Mouse (Mus musculus) monocyte, adult 59 days (primary cell): ENCODE data around the gene Gm13089. TPM values are rescaled to one million over a fixed set of nuclear protein-coding genes. Genes with fewer than 3 reads are reported as not detected.

Experiments used
- total RNA-seq, 2 experiments: library from RNA; stranded (reverse); gene quantifications; one replicate each; pipeline ENCODE4 v1.2.4; 2023

Gene Gm13089
- not detected for total RNA-seq

GRCm38 (mm10) chr4:143702611-143703010 lies at the start of gene Gm13089:
Gene Gm13089 (minus strand): TSS chr4:143702711.

DNA sequence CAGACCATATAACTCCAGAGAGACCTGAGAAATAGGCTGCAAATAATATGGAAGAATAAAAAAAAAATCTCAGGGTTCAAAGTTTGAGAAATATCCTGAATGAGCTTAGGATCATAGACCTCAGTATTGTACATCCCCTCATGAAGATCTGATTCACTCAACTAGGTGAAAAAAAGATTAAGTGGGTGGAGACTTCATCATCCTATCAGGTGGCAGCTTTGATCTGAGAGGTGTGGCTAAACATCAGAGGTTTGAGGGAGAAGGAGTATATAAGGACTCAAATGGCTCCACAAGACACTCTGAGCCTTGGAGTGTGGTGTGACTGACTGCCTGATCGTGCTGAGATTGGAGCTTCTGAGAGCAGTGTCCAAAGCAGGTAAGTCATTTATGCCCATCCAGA lies 16.6 kb upstream of the Gm13089 start, which contains the start of gene Gm13078:
TSS of gene Gm13078 (plus strand) at position 301 of the 400 bp plus-strand sequence.

DNA sequence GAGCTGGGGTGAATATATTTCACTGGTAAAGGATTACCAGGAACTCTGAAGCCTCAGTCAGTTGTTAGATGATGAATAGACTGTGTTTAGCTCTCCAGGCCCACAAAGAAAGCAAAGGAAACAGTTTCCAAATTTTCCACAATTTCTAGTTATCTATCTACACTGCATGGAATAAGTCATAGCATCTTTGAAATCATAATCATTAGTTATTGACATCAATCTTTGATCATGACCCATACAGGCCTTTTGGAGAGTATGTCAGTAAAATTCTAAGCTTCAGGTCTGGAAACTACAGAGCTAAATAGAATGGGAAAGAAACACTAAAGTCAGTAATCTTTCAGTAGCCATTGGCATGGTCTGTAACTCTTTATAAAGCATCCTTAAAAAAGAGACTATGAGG lies 45.4 kb downstream of the Gm13089 start, which contains the start of gene Gm13088:
TSS of gene Gm13088 (minus strand) at position 101 of the 400 bp plus-strand sequence.

Other genes starting within 250 kb of the Gm13089 start
- not detected for gene Gm13043, start 191.4 kb downstream of the Gm13089 start, total RNA-seq
- not detected for gene Gm13040, start 166.8 kb downstream of the Gm13089 start, total RNA-seq
- not detected for gene BC080695, start 151.0 kb downstream of the Gm13089 start, total RNA-seq
- gene Gm13057, start 151.0 kb downstream of the Gm13089 start, total RNA-seq: not detected
- gene Gm13083, start 87.7 kb downstream of the Gm13089 start, total RNA-seq: not detected
- not detected for gene Gm13088, start 45.5 kb downstream of the Gm13089 start, total RNA-seq
- gene Gm13078, start 16.7 kb upstream of the Gm13089 start, total RNA-seq: not detected
- not detected for gene Gm13023, start 86.6 kb upstream of the Gm13089 start, total RNA-seq
- not detected for gene Gm13084, start 113.4 kb upstream of the Gm13089 start, total RNA-seq
- not detected for gene Gm13103, start 143.8 kb upstream of the Gm13089 start, total RNA-seq
- not detected for gene Pramef6, start 197.7 kb upstream of the Gm13089 start, total RNA-seq
- not detected for gene Pramef25, start 248.3 kb upstream of the Gm13089 start, total RNA-seq